Mouse (Mus musculus): ENCODE data around the gene Oosp2.

DNA sequence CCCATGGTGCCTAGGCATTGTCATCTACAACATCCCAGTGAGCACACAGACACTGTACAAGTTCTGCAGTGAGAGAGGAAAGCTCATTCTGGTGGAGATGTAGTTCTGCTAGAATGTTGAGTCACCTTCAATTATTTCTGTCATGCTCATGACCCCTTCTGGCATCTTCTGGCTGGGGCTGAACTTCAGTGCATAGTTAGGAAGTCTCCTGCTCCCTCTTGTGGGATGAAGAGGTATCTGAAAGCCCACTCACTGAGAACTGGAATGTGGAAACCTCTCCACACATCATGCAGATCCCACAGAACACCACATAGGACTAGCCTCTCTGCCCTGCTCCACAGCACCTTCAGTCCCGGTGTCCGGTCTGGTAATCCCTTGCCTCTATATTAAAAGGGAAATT lies 58.3 kb downstream of the Oosp2 start:
- TF ChIP-seq CTCF (IDR thresholded peaks at IDR 0.05; ENCODE audit: low read depth, low read length): no peak
- TF ChIP-seq GATA2 (IDR thresholded peaks at IDR 0.05; ENCODE audit: borderline replicate concordance, low read depth, low read length): no peak

Data from G1E (cell line).